Mouse (Mus musculus) embryonic facial prominence, embryonic 13.5 days (tissue): ENCODE data around the gene Scp2. TPM values are rescaled to one million over a fixed set of nuclear protein-coding genes. Genes with fewer than 3 reads are reported as not detected.

Experiments used
- ATAC-seq: fragments of 200-750 bp; cut with Nextera tagmentation; 2 replicates; pipeline ENCODE4 v1.8.0; 2017; ENCODE audit warnings: low read depth; ENCODE audit not compliant: insufficient number of reproducible peaks, insufficient read depth, low FRiP score, low TSS enrichment
- H3K27ac ChIP-seq: fragments of 300-500 bp; sonication (generic); 2 replicates; pipeline ENCODE4 v1.5.1; 2015; ENCODE audit warnings: moderate library complexity, mild to moderate bottlenecking, inconsistent platforms
- H3K27me3 ChIP-seq: fragments of 300-500 bp; sonication (generic); 2 replicates; pipeline ENCODE4 v1.6.1; 2015; ENCODE audit warnings: mild to moderate bottlenecking, inconsistent platforms
- H3K36me3 ChIP-seq: fragments of 300-500 bp; sonication (generic); 2 replicates; pipeline ENCODE4 v1.6.1; 2015; ENCODE audit warnings: mild to moderate bottlenecking, inconsistent platforms
- H3K4me1 ChIP-seq: fragments of 300-500 bp; sonication (generic); 2 replicates; pipeline ENCODE4 v1.6.1; 2015; ENCODE audit warnings: inconsistent platforms
- H3K4me2 ChIP-seq: fragments of 300-500 bp; sonication (generic); 2 replicates; pipeline ENCODE4 v1.6.1; 2015; ENCODE audit warnings: moderate library complexity, mild to moderate bottlenecking, inconsistent platforms
- H3K4me3 ChIP-seq: fragments of 300-500 bp; sonication (generic); 2 replicates; pipeline ENCODE4 v1.5.1; 2015; ENCODE audit warnings: mild to moderate bottlenecking, inconsistent platforms
- H3K9ac ChIP-seq: fragments of 300-500 bp; sonication (generic); 2 replicates; pipeline ENCODE4 v1.6.1; 2015; ENCODE audit warnings: mild to moderate bottlenecking, inconsistent platforms
- H3K9me3 ChIP-seq: fragments of 300-500 bp; sonication (generic); 2 replicates; pipeline ENCODE4 v1.6.1; 2016; ENCODE audit warnings: inconsistent platforms
- WGBS: fragments of 180-500 bp; shearing (Covaris S2); methylation state at CpG from one replicate; pipeline ENCODE4 v1.1.7; 2015; ENCODE audit warnings: mixed read lengths; 5-methylcytosine and 5-hydroxymethylcytosine counted together
- polyA plus RNA-seq: library from polyadenylated mRNA; unstranded; fragments of >200 nt; fragmentation: Nextera tagmentation; extraction: Ambion mirVana; gene quantifications from 2 replicates; pipeline ENCODE4 v1.2.1, GENCODE M21; 2015

Scp2 gene
- polyA plus RNA-seq, 1 experiment from 2014 or later = 176 TPM

DNA sequence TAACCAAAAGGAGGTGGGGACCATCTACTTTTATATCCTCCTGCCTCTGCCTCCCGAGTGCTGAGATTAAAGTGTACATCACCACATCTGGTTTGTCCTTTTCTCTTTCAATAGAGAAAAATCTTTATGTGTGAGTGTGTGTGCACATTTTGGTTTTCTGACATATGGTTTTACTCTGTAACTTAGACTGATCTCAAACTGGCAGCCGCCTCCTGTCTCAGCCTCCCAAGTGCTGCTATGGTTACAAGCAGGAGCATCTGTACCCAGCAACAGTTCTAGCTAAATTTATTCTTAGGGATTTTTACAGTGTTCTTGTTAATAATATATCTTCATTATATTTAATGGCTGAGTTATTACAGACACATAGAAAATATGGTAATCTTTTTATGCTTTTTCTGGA, 87.6 kb downstream of the Scp2 start:
- Histone ChIP-seq H3K9ac (no peak overlapping the region), H3K27me3 (no peaks in the 10 kb centered on the region), H3K27ac (no peak overlapping the region), H3K4me2 (no peak overlapping the region), H3K4me1 (no peaks in the 10 kb centered on the region), H3K9me3 (peaks cover 2% of the 10 kb centered on the region; the same call in 1 of the 2 replicates), H3K4me3 (no peak overlapping the region), H3K36me3 (peaks cover 76% of the 10 kb centered on the region)
- WGBS = 86% methylated on average over 2 of the region's 2 CpGs
- no peak for ATAC-seq

DNA sequence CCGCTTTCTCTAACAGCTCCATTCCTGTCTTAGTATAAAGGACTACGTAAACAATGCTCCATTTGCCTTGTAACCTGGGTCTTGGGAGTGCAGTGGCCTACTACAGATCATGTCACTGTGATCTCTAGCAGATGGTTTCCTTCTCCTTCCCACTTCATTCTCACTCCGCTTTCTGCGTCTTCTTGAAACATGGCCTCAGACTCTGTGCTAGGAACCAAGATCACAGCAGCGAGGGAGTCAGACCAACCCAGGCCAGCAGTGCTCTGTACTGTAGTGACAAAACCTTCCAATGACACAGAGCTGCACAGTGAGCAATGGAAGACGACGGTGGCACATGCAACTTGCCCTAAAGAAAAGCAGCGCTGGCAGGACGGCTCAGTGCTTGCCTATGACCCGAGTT, 88.9 kb downstream of the Scp2 start:
- peaks cover 78% of the 10 kb centered on the region for H3K36me3 ChIP-seq
- H3K4me3 ChIP-seq = no peak overlapping the region
- H3K27ac ChIP-seq = no peak overlapping the region
- H3K4me1 ChIP-seq = no peaks in the 10 kb centered on the region
- H3K9ac ChIP-seq = no peak overlapping the region
- no peak overlapping the region for H3K4me2 ChIP-seq
- no peaks in the 10 kb centered on the region for H3K9me3 ChIP-seq
- H3K27me3 ChIP-seq = no peaks in the 10 kb centered on the region
- ATAC-seq = no peak
- 94% methylated on average over 10 of the region's 10 CpGs for WGBS

GRCm38 (mm10) chr4:108052673-108053072, 92.1 kb downstream of the Scp2 start:
- Histone ChIP-seq H3K9me3 (no peaks in the 10 kb centered on the region), H3K27me3 (no peaks in the 10 kb centered on the region), H3K4me1 (no peaks in the 10 kb centered on the region), H3K27ac (no peak overlapping the region), H3K4me2 (no peak overlapping the region), H3K9ac (no peak overlapping the region), H3K4me3 (no peak overlapping the region), H3K36me3 (peaks cover 82% of the 10 kb centered on the region)
- 85% methylated on average over 8 of the region's 8 CpGs for WGBS
- ATAC-seq = no peak

DNA sequence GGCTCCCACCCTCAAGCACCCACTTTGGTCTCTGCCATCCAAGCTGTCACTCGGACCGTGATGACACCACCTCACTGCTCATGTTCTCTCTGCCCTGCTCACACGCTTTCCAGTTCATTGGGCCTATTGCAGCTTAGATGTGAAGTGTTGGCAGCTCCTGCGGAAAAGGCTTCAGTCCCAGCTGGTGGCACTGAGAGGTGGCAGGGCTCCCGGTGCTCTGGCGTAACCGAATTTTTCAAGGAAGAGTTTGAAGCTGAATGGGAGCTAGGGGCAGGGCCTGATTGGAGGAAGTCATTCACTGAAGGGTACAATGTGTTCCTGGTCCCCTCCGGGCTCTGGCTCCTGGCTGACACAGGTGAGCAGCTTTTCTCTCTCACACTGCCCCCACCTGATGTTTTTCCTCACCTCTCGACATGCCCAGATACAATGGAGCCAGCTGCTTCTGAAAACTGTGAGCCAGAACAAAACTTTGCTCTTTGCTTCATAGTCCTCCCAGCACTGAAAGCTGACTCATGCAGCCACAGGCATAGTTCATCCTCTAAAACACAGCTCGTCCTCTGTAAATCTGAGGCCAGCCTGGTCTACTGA, 93.0 kb downstream of the Scp2 start:
- Histone ChIP-seq H3K4me1 (no peaks in the 10 kb centered on the region), H3K9ac (no peak overlapping the region), H3K27ac (no peak overlapping the region), H3K4me3 (no peak overlapping the region), H3K36me3 (peaks cover 83% of the 10 kb centered on the region), H3K27me3 (no peaks in the 10 kb centered on the region), H3K9me3 (no peaks in the 10 kb centered on the region), H3K4me2 (no peak overlapping the region)
- WGBS = 88% methylated on average over 10 of the region's 10 CpGs
- no peak for ATAC-seq

DNA sequence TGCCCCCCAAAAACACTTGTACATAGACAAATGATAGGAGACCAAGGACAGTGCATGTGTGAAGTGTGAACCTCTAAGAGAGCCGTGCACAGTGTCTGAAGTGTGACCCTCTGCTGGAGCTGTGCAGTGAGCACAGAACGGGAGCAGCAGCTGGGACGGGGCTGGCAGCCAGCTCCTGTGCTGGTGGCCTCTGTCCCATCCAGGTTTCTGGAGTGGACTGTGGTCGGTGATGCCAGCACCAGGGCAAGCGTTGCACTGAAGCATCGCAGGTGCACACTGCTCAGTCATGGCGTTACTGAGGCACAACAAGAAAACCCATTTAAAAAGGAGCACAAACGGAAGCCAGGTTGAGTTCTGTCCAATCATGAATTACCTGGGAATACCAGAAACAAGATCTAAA, 98.7 kb downstream of the Scp2 start:
- Histone ChIP-seq H3K9me3 (no peaks in the 10 kb centered on the region), H3K9ac (peak overlapping the region; percentile 8; the same call in 1 of the 2 replicates), H3K27ac (0 out of 2 replicates have a peak overlapping the region, but pooled peaks have one; percentile 22), H3K27me3 (no peaks in the 10 kb centered on the region), H3K36me3 (peaks cover 59% of the 10 kb centered on the region), H3K4me1 (peaks cover 15% of the 10 kb centered on the region), H3K4me3 (no peak overlapping the region), H3K4me2 (no peak overlapping the region)
- WGBS = 88% methylated on average over 8 of the region's 8 CpGs
- no peak for ATAC-seq

- peak overlapping the region; percentile 76 for H3K27ac ChIP-seq
- H3K4me1 ChIP-seq = peaks cover 15% of the 10 kb centered on the region
- H3K36me3 ChIP-seq = peaks cover 53% of the 10 kb centered on the region
- no peaks in the 10 kb centered on the region for H3K9me3 ChIP-seq
- WGBS = 47% methylated on average over 19 of the region's 19 CpGs
- no peak overlapping the region; the same call in 1 of the 2 replicates for H3K9ac ChIP-seq
- H3K4me2 ChIP-seq = no peak overlapping the region
- no peak overlapping the region for H3K4me3 ChIP-seq
- no peaks in the 10 kb centered on the region for H3K27me3 ChIP-seq
- ATAC-seq = no peak
These were observed 99.4 kb downstream of the Scp2 start for GRCm38 (mm10) chr4:108045136-108046107.

DNA sequence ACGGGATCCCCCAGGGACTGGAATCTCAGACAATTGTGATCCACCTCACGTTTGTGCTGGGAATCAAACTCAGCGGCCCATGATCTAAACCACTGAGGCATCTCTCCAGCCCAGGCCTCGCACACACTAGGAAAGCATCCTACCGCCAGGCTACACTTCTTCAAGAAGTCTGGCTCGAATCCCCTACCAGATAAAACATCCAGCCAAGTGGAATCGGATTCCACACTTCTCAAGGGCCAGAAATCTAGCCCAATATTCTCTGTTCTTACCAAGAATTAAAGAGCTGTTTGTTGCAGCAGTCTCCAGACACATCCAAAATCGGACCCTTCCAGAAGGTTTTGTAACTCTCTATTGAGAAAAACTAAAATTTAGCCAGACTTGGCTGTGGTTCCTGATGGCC, 107.8 kb downstream of the Scp2 start:
- Histone ChIP-seq H3K4me2 (no peak overlapping the region), H3K9me3 (no peaks in the 10 kb centered on the region), H3K36me3 (peaks cover 4% of the 10 kb centered on the region), H3K4me1 (peaks cover 6% of the 10 kb centered on the region), H3K4me3 (no peak overlapping the region), H3K9ac (no peak overlapping the region), H3K27ac (no peak overlapping the region), H3K27me3 (peaks cover 20% of the 10 kb centered on the region)
- ATAC-seq = no peak
- WGBS = 77% methylated on average over 8 of the region's 8 CpGs

- no peak overlapping the region for H3K4me3 ChIP-seq
- ATAC-seq = no peak
- peak overlapping the region; percentile 90 for H3K4me2 ChIP-seq
- H3K27ac ChIP-seq = no peak overlapping the region
- H3K9me3 ChIP-seq = no peaks in the 10 kb centered on the region
- WGBS = 81% methylated on average over 8 of the region's 8 CpGs
- H3K36me3 ChIP-seq = no peaks in the 10 kb centered on the region
- H3K27me3 ChIP-seq = peaks cover 48% of the 10 kb centered on the region
- peaks cover 20% of the 10 kb centered on the region for H3K4me1 ChIP-seq
- no peak overlapping the region for H3K9ac ChIP-seq
These were observed 111.6 kb downstream of the Scp2 start for GRCm38 (mm10) chr4:108033041-108033764.

DNA sequence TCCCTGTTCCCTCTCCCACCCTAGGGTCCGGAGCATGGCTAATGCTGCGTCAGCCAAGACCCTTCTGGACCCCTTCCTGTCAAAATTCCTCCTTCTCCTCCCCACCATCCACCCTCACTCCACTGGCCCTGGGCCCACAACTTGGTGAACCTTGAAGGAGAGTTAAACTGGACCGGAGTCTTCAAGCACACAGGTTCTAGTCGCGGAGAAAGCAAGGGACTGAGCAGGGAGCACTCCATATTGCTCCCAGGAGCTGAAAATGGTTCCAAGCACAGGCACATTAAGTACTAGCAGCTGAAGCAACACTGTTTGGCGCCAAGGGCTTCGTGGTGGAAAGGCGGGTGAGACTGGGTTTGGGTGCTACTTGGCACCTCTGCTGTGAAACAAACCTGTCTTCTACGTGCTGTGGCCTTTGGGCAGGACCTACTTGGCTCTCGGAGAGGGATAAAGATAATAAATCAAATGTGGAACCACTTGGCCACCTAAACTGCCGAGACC, 112.4 kb downstream of the Scp2 start:
- peaks cover 48% of the 10 kb centered on the region for H3K27me3 ChIP-seq
- no peak overlapping the region for H3K27ac ChIP-seq
- H3K36me3 ChIP-seq = no peaks in the 10 kb centered on the region
- WGBS = 29% methylated on average over 11 of the region's 11 CpGs
- H3K4me2 ChIP-seq = peak overlapping the region; percentile 90
- ATAC-seq = no peak
- peak overlapping the region; percentile 67 for H3K4me3 ChIP-seq
- peak overlapping the region; percentile 78; the same call in 1 of the 2 replicates for H3K9ac ChIP-seq
- H3K9me3 ChIP-seq = no peaks in the 10 kb centered on the region
- peaks cover 20% of the 10 kb centered on the region for H3K4me1 ChIP-seq

GRCm38 (mm10) chr4:108031502-108032351, 113.1 kb downstream of the Scp2 start:
- Histone ChIP-seq H3K4me3 (peak overlapping the region; percentile 67), H3K9me3 (no peaks in the 10 kb centered on the region), H3K27me3 (peaks cover 48% of the 10 kb centered on the region), H3K9ac (peak overlapping the region; percentile 78), H3K36me3 (no peaks in the 10 kb centered on the region), H3K4me1 (peaks cover 20% of the 10 kb centered on the region), H3K27ac (no peak overlapping the region), H3K4me2 (peak overlapping the region; percentile 90)
- WGBS = under 1% methylated on average over 76 of the region's 86 CpGs
- ATAC-seq = 0 out of 2 replicates have a peak, but pooled peaks have one; percentile 29
